Mouse (Mus musculus) gastrocnemius, adult 2 months (tissue): ENCODE results near the gene Snx21. TPM values are rescaled to one million over a fixed set of nuclear protein-coding genes. Genes with fewer than 3 reads are reported as not detected.

Experiments used
- DNase-seq: peaks from one replicate; pipeline ENCODE4 v3.0.0; 2022
- H3K27ac ChIP-seq: fragments of 200-600 bp; 2 replicates; pipeline ENCODE4 v1.8.1; 2022; ENCODE audit warnings: mild to moderate bottlenecking
- H3K4me3 ChIP-seq: fragments of 200-600 bp; 2 replicates; pipeline ENCODE4 v1.8.1; 2022; ENCODE audit warnings: mild to moderate bottlenecking, moderate library complexity
- CTCF ChIP-seq: fragments of 200-600 bp; IDR thresholded peaks from 2 replicates; pipeline ENCODE4 v1.8.1; 2022; ENCODE audit warnings: antibody characterized with exemption, mild to moderate bottlenecking, moderate library complexity
- intact Hi-C: fragments of 180-260 bp; cut with DNase I; formaldehyde crosslinking; loops from one replicate; pipeline ENCODE4 v1.15.1; 2025
- total RNA-seq, 2 experiments: library from RNA; stranded (reverse); gene quantifications; 2 replicates each; pipeline ENCODE4 v1.2.3; 2021

Snx21 gene
- total RNA-seq, 2 experiments from 2014 or later = 20.6 to 25.6 TPM

- intact Hi-C loops = no loop called here
- H3K4me3 ChIP-seq = peak overlapping the region; percentile 74
- no peak for TF ChIP-seq CTCF
- H3K27ac ChIP-seq = peak overlapping the region; percentile 95
- DNase-seq = no peak
Measured at GRCm38 (mm10) chr2:164776130-164776529, 9.5 kb upstream of the Snx21 start.

- DNase-seq = peak; percentile 56
- Histone ChIP-seq H3K4me3 (peak overlapping the region; percentile 74), H3K27ac (peak overlapping the region; percentile 95)
- no peak for TF ChIP-seq CTCF
- intact Hi-C loops = no loop called here
Measured at GRCm38 (mm10) chr2:164776801-164777200, 8.8 kb upstream of the Snx21 start.

- Histone ChIP-seq H3K4me3 (peak overlapping the region; percentile 74), H3K27ac (peak overlapping the region; percentile 95)
- intact Hi-C loops = no loop called here
- TF ChIP-seq CTCF = no peak
- peak; percentile 36 for DNase-seq
Measured at GRCm38 (mm10) chr2:164777246-164778014, 8.2 kb upstream of the Snx21 start.

GRCm38 (mm10) chr2:164778015-164778287, 7.7 kb upstream of the Snx21 start:
- no peak for TF ChIP-seq CTCF
- intact Hi-C loops = no loop called here
- no peak for DNase-seq
- peak overlapping the region; percentile 74 for H3K4me3 ChIP-seq
- peak overlapping the region; percentile 95 for H3K27ac ChIP-seq

- Histone ChIP-seq H3K27ac (peak overlapping the region; percentile 95), H3K4me3 (peak overlapping the region; percentile 74)
- intact Hi-C loops = no loop called here
- DNase-seq = peak; percentile 91
- no peak for TF ChIP-seq CTCF
Measured at GRCm38 (mm10) chr2:164778809-164779208, 6.8 kb upstream of the Snx21 start.

- no peak for TF ChIP-seq CTCF
- DNase-seq = peak; percentile 87
Measured at GRCm38 (mm10) chr2:164779481-164780086, 6.0 kb upstream of the Snx21 start, which contains the start of gene Tnnc2. Gene Tnnc2, minus strand, starts transcription at chr2:164779967.

GRCm38 (mm10) chr2:164781876-164782275, 3.7 kb upstream of the Snx21 start:
- DNase-seq = peak; percentile 91

More at GRCm38 (mm10) chr2:164779481-164780086, 6.0 kb upstream of the Snx21 start, which contains the start of gene Tnnc2:
- intact Hi-C loops = no loop called here
- Histone ChIP-seq H3K27ac (peak within 1 kb of the TSS; percentile 95), H3K4me3 (peak within 1 kb of the TSS; percentile 74)

GRCm38 (mm10) chr2:164783926-164784581, 1.6 kb upstream of the Snx21 start:
- intact Hi-C loops = no loop called here
- TF ChIP-seq CTCF = peak; percentile 49; the same call in 1 of the 2 replicates
- Histone ChIP-seq H3K27ac (peak overlapping the region; percentile 98), H3K4me3 (no peak overlapping the region; the same call in 1 of the 2 replicates)
- no peak for DNase-seq

More at GRCm38 (mm10) chr2:164781876-164782275, 3.7 kb upstream of the Snx21 start:
- H3K27ac ChIP-seq = peak overlapping the region; percentile 95
- no peak for TF ChIP-seq CTCF
- H3K4me3 ChIP-seq = peak overlapping the region; percentile 52
- intact Hi-C loops = no loop called here

- intact Hi-C loops = no loop called here
- peak overlapping the region; percentile 98 for H3K27ac ChIP-seq
- H3K4me3 ChIP-seq = peak overlapping the region; percentile 90
- TF ChIP-seq CTCF = no peak
- DNase-seq = peak; percentile 19
Measured at GRCm38 (mm10) chr2:164784869-164785420, 678 bp upstream of the Snx21 start.

- intact Hi-C loops = no loop called here
- TF ChIP-seq CTCF = no peak
- peak; percentile 26 for DNase-seq
- Histone ChIP-seq H3K4me3 (peak overlapping the region; percentile 90), H3K27ac (peak overlapping the region; percentile 98)
Measured at GRCm38 (mm10) chr2:164786388-164786885, 814 bp downstream of the Snx21 start.

GRCm38 (mm10) chr2:164787032-164787431, 1.4 kb downstream of the Snx21 start:
- Histone ChIP-seq H3K27ac (peak overlapping the region; percentile 98), H3K4me3 (peak overlapping the region; percentile 90)
- no peak for DNase-seq
- TF ChIP-seq CTCF = no peak
- intact Hi-C loops = no loop called here

GRCm38 (mm10) chr2:164787779-164788178, 2.2 kb downstream of the Snx21 start:
- H3K4me3 ChIP-seq = peak overlapping the region; percentile 90
- peak overlapping the region; percentile 98; the same call in 1 of the 2 replicates for H3K27ac ChIP-seq
- TF ChIP-seq CTCF = no peak
- intact Hi-C loops = no loop called here
- DNase-seq = no peak
